Mouse (Mus musculus) gastrocnemius, adult 8-10 months (tissue): Measurements from ENCODE around the gene Echdc1. TPM values are rescaled to one million over a fixed set of nuclear protein-coding genes. Genes with fewer than 3 reads are reported as not detected.
"Not testable (repeated sequence)": the region's sequence is repeated elsewhere in the genome, so short reads cannot be mapped to it uniquely, and the experiment has no call there.

ENCODE experiments used
- DNase-seq, 2 experiments: peaks; one replicate each; pipeline ENCODE4 v3.0.0; 2022; ENCODE audit warnings: low spot score in 2 of 2
- total RNA-seq, 4 experiments: library from RNA; stranded (reverse); gene quantifications; 2 replicates each; pipeline ENCODE4 v1.2.4; 2022

Echdc1 gene
- 10 to 100 TPM; 33.3 to 38.7 (median 35.1) TPM for total RNA-seq

DNA sequence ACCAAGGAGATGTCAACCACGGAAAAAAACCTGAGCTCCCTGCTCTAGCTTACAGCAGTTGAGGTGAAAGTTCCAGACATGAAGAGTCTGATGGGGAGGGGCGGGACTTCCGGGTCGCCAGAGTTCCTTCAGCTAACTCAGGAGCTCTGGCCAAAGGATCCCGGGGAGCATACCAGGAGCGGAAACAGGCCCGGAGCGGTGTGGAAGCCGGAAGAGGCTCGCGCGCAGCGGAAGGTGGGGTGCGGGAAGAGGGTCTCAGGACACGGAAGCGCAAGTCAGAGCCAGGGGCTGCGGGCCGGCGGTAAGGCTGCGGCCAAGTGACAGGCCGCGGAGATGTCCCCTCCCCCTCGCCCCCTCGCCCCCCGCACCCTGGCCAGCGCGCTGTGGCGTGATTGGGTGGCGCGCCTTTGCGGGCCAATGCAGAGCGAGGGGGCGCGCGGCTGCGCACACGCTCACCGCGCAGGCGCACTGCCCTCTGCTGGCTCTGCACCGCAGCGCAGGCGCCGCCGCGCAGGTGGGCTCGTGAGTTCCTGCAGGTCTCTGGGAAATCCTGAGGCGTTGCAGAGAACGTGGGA, at the start of gene Echdc1:
Echdc1 (plus strand) TSS at position 103 of the 575 bp plus-strand sequence.
- DNase-seq, result peak; percentile 77 to 83

DNA sequence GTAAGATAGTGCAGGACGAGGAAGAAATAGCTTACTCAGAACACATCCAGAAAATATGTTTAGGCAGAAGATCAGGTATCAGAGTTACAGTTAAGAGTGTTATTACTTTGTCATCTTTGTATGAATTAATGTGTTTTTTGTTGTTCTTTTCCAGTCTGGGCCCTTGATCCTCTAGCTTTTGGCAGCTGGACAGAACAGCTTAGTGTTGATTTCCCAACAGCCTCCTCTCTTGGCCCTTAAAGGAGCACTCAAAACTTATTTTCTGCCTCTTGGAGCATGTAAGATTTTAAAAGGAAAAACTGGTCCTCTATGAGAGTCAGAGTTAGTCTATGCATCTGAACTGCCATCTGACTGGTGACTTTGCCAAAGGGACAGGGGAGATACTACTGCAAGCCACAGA, 31.2 kb upstream of the Echdc1 start:
- DNase-seq, result no peak

DNA sequence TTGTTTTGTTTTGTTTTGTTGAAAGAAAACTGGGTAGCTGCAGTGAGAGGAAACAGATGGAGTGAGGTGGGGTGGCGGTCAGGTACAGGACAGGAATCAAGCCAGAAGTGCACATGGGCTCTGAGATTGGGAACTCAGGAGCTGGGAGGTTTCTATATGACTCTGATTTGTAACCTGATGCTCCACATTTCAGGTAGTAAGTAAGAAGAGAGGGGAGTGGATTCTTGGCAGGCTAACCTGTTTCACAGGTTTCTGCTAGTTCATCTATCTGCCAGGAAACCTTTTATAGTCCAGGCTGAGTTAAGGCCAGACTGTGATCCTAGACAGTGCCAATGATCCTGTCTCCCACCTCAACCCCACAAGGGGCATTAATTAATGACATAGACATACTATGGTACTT, 27.2 kb upstream of the Echdc1 start:
- no peak for DNase-seq

GRCm38 (mm10) chr10:29302230-29302629, 10.7 kb upstream of the Echdc1 start:
- DNase-seq, result no peak

GRCm38 (mm10) chr10:29311480-29312219, 1.3 kb upstream of the Echdc1 start:
- DNase-seq, result no peak

- no peak for DNase-seq
These were observed 939 bp downstream of the Echdc1 start for GRCm38 (mm10) chr10:29313905-29314304.

- DNase-seq, result no peak
These were observed 11.9 kb downstream of the Echdc1 start for GRCm38 (mm10) chr10:29324817-29325216.

DNA sequence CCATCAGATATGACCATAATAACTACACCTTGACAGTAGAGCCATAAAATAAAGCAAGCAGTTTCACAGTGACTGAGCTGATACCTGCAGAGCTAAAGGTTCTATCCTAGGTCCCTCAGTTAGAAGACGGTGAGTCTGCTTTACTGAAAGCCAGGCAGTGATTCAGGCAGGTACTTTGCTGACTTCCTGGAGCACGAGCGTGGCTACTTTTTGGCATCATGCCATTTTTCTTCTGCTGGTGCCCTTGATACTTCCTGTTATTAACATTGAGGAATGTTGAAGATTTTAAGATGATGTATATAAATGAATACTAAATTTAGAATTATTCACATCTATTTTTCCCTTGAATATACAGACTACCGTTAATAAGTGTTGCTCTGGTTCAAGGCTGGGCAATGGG, 20.9 kb downstream of the Echdc1 start:
- no peak for DNase-seq

- peak; percentile 21 to 39 for DNase-seq
These were observed 25.5 kb downstream of the Echdc1 start for GRCm38 (mm10) chr10:29338355-29339056.

DNA sequence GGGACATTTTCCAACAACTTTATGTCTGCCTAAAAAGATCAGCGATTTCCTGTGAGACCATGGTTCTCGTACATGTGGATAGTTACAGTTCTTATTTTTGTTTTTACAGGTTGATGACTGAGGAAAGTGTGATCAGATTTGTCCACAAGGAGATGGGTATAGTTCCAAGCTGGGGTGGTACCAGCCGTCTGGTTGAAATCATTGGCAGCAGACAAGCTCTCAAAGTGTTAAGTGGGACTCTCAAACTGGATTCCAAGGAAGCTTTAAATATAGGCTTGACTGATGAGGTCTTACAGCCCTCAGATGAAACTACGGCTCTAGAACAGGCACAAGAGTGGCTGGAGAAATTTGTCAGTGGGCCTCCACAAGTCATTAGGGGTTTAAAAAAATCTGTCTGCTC, 31.3 kb downstream of the Echdc1 start:
- DNase-seq, result no peak

- DNase-seq, result no peak
These were observed 33.7 kb downstream of the Echdc1 start for GRCm38 (mm10) chr10:29346638-29347037.

GRCm38 (mm10) chr10:29351420-29351819, 38.5 kb downstream of the Echdc1 start:
- no peak for DNase-seq

- no peak for DNase-seq
These were observed 39.6 kb downstream of the Echdc1 start for GRCm38 (mm10) chr10:29352575-29352974.

GRCm38 (mm10) chr10:29354183-29354582, 41.2 kb downstream of the Echdc1 start:
- no peak for DNase-seq

GRCm38 (mm10) chr10:29361095-29361463, 48.1 kb downstream of the Echdc1 start:
- no peak for DNase-seq

DNA sequence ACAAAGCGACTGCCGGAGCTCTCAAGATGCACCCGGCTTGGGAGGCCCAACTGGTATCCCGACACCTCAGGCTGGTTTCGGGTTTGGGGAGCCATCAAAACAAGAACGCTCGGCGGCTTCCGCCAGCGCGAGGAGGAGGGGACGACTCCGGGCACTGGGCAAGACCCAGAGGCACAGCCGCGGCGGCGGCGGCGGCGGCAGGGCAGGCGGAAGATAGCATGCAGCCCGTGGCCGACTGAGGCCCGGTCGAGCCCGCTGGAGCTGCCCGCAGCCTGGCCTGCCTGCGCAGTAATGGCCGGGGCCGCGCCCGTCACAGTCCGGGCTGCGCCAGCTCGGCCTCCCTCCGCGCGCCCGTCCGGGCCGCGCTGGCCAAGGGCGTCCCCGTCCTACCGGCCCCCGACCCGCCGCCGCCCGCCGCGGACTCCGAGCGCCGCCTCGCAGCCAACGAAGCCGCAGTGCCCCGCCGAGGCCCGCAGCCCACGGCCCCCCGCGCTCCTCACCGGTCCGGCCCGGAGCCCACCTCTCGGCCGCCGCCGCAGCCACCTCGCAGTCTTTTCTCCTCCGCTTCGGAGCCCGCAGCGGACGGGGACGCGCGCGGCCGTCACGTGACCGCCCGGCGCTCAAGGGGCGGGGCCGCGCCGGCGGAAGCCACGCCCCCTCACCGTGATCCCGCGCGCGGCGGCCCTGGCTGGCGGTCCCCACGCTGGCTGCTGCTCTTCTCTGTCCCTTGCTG, 48.7 kb downstream of the Echdc1 start:
- peak; percentile 78 to 87 for DNase-seq

GRCm38 (mm10) chr10:29362197-29362900, 49.4 kb downstream of the Echdc1 start, which contains the start of gene Rnf146:
Rnf146 (minus strand) TSS chr10:29362442.
- DNase-seq, result no peak

- no peak for DNase-seq
These were observed 61.1 kb downstream of the Echdc1 start for GRCm38 (mm10) chr10:29374065-29374464.

GRCm38 (mm10) chr10:29381558-29381957, 68.6 kb downstream of the Echdc1 start:
- no peak for DNase-seq

DNA sequence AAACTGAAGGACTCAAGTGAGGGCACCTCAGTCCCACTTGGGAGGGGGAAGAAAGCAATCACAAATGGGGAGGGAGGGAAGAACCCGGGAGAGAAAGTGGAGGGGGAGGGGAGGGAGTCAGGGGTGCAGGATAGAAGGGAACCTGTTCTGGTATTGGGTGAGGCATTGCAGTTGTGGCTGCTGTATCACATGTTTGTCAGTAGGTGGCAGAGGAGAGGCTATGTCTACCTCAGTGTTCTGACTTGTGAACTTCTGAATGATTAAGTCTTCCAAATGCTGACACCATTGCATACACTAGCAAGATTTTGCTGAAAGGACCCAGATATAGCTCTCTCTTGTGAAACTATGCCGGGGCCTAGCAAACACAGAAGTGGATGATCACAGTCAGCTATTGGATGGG, 81.9 kb downstream of the Echdc1 start:
- not testable (repeated sequence) for DNase-seq
